Mouse (Mus musculus): ENCODE measurements around the gene Smpd3.
"Not testable (repeated sequence)": the region's sequence is repeated elsewhere in the genome, so short reads cannot be mapped to it uniquely, and the experiment has no call there.

The Smpd3 gene

GRCm38 (mm10) chr8:106326624-106327023, 11.2 kb downstream of the Smpd3 start:
- DNase-seq (ENCODE audit: low read depth, low spot score) = no peak

DNA sequence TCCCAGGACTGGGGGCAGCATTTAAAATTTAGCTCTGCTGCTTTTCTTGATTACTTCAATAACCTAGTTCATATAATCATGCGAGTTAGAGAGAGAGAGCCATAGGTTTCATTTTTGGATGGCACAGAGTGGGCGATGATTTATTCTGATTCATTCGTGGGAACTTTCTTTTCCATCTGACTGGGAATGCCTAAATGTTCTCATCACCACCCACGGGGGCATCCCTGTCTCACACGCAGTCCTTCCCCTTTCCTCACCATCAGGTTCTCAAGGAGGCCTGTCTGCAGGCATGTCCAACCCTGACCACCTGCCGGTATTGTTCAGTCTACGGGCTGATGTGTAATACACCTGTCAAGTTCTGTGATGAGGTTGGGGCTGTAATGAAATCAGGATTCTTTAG, 16.4 kb downstream of the Smpd3 start:
- DNase-seq (ENCODE audit: low read depth, low spot score) = no peak

DNA sequence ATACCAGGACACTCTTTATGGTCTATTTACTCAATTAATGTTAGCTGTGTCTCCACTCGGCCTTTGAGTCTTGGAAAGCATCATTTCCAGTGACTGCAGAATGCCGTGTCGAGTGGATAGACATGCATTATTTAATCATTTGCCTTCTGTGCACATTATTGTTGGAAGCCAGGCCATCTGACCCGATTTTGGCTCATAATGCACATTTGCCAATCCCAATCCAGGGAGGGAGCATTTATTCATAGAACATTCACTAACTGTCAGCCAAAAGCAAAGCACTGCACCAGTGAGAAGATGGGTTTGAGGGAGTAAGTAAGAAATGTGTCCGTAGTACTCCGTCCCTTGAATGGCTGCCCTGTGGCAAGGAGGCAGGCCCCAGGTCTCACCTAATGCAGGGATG, 17.8 kb downstream of the Smpd3 start:
- no peak for DNase-seq (ENCODE audit: low read depth, low spot score)

DNA sequence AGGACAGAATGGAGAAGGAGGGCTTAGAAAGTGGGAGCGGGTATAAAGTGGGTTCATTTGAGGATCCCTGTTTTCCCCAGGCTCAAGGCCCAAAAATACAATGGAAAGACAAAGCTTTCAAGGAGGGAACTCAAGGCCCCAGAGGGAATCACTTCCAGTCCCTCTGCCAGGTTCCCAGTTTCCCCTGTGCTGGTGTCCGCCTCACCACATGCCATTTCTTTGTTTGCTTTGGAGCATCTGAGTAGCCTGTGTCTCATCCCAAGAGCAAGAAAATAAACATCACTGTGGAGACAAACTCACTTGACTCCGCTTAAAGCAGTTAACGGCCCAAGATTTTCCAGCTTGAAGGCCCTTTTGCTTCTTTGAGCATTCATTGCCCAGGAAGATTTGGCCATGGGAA, 20.7 kb downstream of the Smpd3 start:
- DNase-seq (ENCODE audit: low read depth, low spot score) = no peak

- DNase-seq (ENCODE audit: low read depth, low spot score) = no peak
Observed at GRCm38 (mm10) chr8:106316506-106316905, 21.3 kb downstream of the Smpd3 start.

- DNase-seq (ENCODE audit: low read depth, low spot score) = no peak
Observed at GRCm38 (mm10) chr8:106315402-106316187, 22.2 kb downstream of the Smpd3 start.

GRCm38 (mm10) chr8:106313799-106314198, 24.0 kb downstream of the Smpd3 start:
- no peak for DNase-seq (ENCODE audit: low read depth, low spot score)

DNA sequence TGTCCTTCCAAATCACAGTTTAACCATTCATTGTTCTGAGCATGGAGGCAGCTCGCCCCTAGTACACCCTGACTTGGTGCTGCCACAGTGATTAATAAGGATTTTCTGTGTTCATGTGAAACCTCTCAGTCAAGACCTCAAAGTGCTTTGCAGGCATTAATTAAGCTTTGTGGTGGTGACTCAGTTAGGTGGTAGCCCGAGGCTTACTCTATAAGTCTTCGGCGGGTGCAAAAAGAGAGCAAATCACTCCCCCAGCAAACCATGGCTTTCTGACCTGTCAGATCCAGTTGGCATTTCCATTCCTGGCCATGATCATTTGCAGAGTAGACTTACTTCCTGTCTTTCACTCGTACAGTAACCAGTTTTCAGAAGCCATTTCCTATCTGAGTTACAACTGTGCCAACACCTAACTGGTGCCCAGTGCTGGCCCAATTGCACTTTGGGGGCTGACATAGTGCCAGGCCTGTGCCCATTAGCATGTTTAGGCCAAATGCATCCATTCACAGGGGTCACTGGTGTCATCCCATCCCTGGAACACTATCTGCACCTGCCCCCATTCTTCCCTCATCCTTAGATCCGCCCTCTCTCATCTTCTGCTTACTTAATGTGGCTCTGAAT, 24.6 kb downstream of the Smpd3 start:
- no peak for DNase-seq (ENCODE audit: low read depth, low spot score)

DNA sequence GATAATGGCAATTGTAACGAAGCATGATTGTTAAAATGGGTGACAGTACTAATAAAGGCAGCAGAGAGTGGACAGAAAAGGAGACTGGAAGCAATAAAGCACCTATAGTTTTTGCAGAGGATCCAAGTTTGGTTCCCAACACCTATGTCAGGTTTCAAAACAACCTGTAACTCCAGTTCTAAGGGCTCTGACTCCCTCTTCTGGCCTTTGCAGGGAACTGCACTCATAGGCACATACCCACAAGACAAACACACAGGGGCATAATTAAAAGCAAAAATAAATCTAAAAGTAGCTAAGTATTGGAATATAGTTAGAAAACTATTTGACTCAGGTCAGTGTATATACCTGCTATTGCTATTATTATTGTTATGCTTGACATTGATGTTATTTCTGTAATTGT, 25.8 kb downstream of the Smpd3 start:
- DNase-seq (ENCODE audit: low read depth, low spot score) = no peak

GRCm38 (mm10) chr8:106310026-106310652, 27.6 kb downstream of the Smpd3 start:
- no peak for DNase-seq (ENCODE audit: low read depth, low spot score)

GRCm38 (mm10) chr8:106308082-106308786, 29.6 kb downstream of the Smpd3 start:
- not testable (repeated sequence) for DNase-seq (ENCODE audit: low read depth, low spot score)

GRCm38 (mm10) chr8:106307586-106307985, 30.2 kb downstream of the Smpd3 start:
- no peak for DNase-seq (ENCODE audit: low read depth, low spot score)

DNA sequence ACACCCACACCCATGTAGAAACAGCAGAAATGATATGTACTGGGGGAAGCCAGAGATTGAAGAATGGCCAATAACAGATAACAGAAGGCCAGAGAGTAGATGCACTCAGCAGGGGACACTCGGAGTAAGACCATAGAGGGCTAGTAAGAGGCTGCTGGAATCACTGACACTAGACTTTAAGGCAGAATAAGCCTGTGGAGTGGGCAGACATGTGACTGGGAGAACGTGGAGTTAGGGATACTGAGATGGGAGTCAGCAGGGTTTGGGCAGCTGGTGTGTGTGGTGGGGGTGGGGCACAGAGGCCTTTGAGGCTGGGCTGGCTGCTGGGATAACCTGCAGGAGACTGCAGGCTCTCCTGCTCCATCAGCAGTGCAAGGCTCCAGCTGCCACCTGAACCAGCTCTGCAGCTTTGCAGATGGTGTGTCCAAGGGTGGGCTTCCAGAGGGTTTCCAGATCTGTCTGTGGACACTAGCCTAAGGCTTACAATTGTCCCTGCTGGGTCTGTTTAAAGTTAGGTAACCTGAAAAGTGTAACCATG, 31.0 kb downstream of the Smpd3 start:
- DNase-seq (ENCODE audit: low read depth, low spot score) = not testable (repeated sequence)

DNA sequence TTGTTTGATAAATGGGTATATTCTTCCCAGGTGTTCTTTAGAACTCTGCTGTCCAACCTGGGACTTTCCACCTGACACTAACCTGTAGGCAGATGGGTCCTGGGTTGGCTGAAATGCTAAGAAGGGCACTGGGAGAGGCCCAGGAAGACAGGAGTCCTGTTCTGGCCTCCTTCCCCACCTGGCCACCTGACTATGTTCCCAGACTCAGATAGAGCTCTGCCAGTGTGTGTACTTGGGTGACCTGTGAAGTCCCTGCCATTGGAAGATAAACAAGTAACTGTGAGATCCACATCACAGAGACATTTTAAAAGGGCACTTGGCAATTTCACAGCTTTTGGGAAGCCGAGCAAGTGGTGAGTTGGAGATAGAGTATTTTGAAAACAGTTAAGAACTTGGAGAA, 31.7 kb downstream of the Smpd3 start:
- DNase-seq (ENCODE audit: low read depth, low spot score) = no peak

GRCm38 (mm10) chr8:106305301-106305700, 32.5 kb downstream of the Smpd3 start:
- DNase-seq (ENCODE audit: low read depth, low spot score) = no peak

DNA sequence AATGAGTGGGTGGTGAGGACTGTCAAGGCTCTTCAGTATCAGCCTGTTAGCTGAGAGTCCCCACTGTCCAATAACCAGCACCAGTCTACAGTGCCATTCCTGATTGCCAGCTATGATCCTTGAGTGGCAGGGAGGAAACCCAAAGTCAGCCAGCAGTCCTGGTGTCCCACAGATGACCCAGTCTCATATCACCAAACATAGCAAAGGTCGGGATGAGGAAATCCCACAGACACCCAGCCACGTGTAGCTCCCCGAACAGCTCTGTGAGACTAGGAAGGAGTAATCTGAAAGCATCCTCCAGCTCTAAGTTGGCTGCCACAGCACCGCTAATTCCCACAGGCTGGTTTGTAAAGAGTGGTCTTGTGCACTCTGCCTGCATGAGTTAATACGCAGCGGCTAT, 33.5 kb downstream of the Smpd3 start:
- DNase-seq (ENCODE audit: low read depth, low spot score) = no peak

DNA sequence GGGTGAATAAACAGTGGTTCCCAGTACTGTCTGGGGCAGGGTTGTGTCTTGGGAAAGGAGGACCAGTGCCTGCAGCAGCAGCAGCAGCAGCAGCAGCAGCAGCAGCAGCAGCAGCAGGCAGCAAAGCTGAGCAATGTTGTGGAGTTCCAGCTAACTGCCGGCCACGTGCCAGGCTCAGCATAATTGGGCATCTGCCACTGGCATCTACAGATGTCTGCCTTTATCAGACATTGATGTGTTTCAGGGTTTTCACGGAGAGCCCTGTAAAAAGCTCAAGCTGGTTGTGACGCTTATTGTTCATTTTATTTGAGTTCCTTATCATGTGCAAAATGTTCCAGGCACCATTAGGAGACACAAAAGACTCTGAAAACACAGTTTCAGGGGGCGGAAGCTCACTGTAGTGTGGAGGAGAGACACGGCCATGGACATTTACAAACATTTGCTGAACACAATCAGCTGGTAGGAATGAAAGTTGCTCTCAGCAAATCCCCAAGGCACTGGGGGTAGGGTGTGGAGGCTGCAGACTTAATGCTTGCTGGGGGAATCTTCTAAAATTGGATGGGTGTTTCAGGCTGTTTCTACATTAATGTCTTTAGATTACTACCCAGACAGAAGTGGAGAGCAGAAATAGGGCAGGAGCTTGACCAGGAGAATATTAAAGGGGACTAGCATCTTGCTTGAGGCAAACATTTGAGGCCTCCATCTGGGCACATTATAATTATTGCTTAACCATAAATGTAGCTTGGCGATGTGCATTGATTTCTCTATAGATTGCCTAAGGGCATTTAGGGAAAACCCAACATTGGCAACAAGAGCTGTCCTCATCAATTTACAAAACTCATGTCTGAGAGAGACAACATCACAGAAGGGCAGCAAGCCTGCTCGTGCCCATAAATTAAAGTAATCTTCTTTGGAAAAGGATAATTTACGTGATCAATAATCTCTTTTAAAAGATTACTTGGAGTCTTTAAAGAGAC, 36.8 kb downstream of the Smpd3 start:
- DNase-seq (ENCODE audit: low read depth, low spot score) = no peak

- DNase-seq (ENCODE audit: low read depth, low spot score) = no peak
Observed at GRCm38 (mm10) chr8:106299686-106300085, 38.1 kb downstream of the Smpd3 start.

GRCm38 (mm10) chr8:106298846-106299245, 38.9 kb downstream of the Smpd3 start:
- no peak for DNase-seq (ENCODE audit: low read depth, low spot score)

GRCm38 (mm10) chr8:106298261-106298660, 39.5 kb downstream of the Smpd3 start:
- DNase-seq (ENCODE audit: low read depth, low spot score) = no peak

All from WW6 (cell line).